Mouse (Mus musculus): ENCODE measurements around the gene Hs2st1. TPM values are rescaled to one million over a fixed set of nuclear protein-coding genes. Genes with fewer than 3 reads are reported as not detected.
A peak's percentile ranks its signal among the peaks of the same experiment; 100 is the strongest.

Hs2st1 gene
- total RNA-seq (2012; rRNA removed): 13.5 and 13.6 TPM in 2 replicates
- polyA plus RNA-seq (2012; ENCODE audit: insufficient read depth in 1 of 2, insufficient read length in 2 of 2, low read depth in 1 of 2, low replicate concordance in 2 of 2, missing spikeins in 1 of 2): 10 to 100 TPM in 1 of 2 experiments, not detected in 1; 16.1 TPM

DNA sequence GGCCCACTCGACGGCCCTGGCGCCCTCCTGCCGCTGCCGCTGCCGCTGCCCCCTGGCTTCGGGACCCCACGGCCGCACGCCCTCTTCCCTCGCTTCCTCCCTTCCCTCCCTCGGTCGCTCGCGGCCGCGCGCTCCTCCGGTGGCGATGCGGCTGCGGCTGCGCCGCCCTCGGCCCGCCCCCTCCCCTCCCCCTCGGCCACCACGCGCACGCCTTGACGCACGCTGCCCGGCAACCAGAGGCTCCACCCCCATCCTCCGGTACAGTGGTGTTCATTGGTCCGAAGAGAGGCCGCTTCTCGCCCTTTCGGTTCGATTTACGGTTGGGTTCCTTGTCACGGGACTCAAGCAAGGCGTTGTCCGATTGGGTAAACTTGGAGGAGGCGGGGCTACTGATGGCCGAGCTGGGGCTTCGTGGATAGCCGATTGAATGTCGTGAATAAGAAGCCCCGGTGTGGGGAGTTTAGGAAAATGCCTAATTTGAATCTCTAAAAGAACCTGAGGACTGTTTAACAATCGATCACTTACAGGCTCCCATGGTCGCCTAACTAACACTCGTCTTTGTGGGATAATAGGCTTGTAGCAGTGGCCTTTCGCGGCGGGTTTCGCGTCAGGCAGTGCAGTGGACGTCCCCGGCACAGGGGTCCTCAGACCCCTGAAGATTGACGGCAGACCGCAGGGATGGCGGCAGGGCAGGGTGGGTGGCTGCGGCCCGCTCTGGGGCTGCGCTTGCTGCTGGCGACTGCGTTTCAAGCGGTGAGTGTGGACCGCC, at the start of gene Hs2st1, which contains the start of gene Selenof:
Gene Hs2st1, minus strand, starts transcription at position 135 of the 769 bp plus-strand sequence.
Gene Selenof, plus strand, starts transcription at position 258 of the 769 bp plus-strand sequence.
- TF ChIP-seq MYB (IDR thresholded peaks at IDR 0.05; ENCODE audit: low read depth, low read length): no peak
- 0 out of 2 replicates have a peak, but pooled peaks have one; percentile 21 for TF ChIP-seq MEF2A (IDR thresholded peaks at IDR 0.05; ENCODE audit: extremely low read depth, insufficient replicate concordance, low read depth, low read length, poor library complexity, severe bottlenecking)
- TF ChIP-seq SIN3A (IDR thresholded peaks at IDR 0.05; ENCODE audit: low read length): peak; percentile 46
- peak; percentile 90 to 97 for TF ChIP-seq POLR2A (IDR thresholded peaks at IDR 0.05; ENCODE audit: control insufficient read depth in 1 of 2, insufficient read depth in 1 of 2, low read depth in 1 of 2, low read length in 2 of 2, poor library complexity in 1 of 2)
- no peak; a peak in 1 of 4 replicates for TF ChIP-seq EP300 (IDR thresholded peaks at IDR 0.05; ENCODE audit: low read depth in 1 of 2, low read length in 2 of 2)
- TF ChIP-seq RCOR1 (IDR thresholded peaks at IDR 0.05; ENCODE audit: low read depth, low read length): no peak
- no peak for TF ChIP-seq GATA1 (IDR thresholded peaks at IDR 0.05; ENCODE audit: low read depth, low read length)
- TF ChIP-seq NELFE (IDR thresholded peaks at IDR 0.05; ENCODE audit: low read depth, low read length): peak; percentile 98
- peak; percentile 87 for TF ChIP-seq TBP (IDR thresholded peaks at IDR 0.05; ENCODE audit: low read depth, low read length)
- TF ChIP-seq HCFC1 (IDR thresholded peaks at IDR 0.05; ENCODE audit: low read depth, low read length): peak; percentile 87
- TF ChIP-seq KAT2A (conservative IDR thresholded peaks at IDR 0.05; ENCODE audit: low read depth, low read length): peak; percentile 54; the same call in 1 of the 2 replicates
- TF ChIP-seq GABPA (IDR thresholded peaks at IDR 0.05; ENCODE audit: low read depth, low read length): 0 out of 2 replicates have a peak, but pooled peaks have one; percentile 18
- TF ChIP-seq NRF1 (IDR thresholded peaks at IDR 0.05; ENCODE audit: insufficient read depth, low read depth, low read length, poor library complexity, severe bottlenecking): peak; percentile 82
- TF ChIP-seq SMC3 (IDR thresholded peaks at IDR 0.05; ENCODE audit: low read depth, low read length): no peak
- TF ChIP-seq USF2 (IDR thresholded peaks at IDR 0.05; ENCODE audit: borderline replicate concordance in 1 of 2, insufficient read depth in 1 of 2, low read depth in 1 of 2, low read length in 2 of 2): 0 out of 4 replicates have a peak, but pooled peaks of 1 of the 2 experiments have one; percentile 20
- TF ChIP-seq MAX (IDR thresholded peaks at IDR 0.05; ENCODE audit: low read length): peak; percentile 100
- 0 out of 2 replicates have a peak, but pooled peaks have one; percentile 3 for TF ChIP-seq ETS1 (IDR thresholded peaks at IDR 0.05; ENCODE audit: low read depth, low read length)
- TF ChIP-seq ZMIZ1 (IDR thresholded peaks at IDR 0.05; ENCODE audit: low read depth, low read length): peak; percentile 90
- no peak for TF ChIP-seq ZKSCAN1 (IDR thresholded peaks at IDR 0.05; ENCODE audit: low read depth, low read length)
- no peak; the same call in 1 of the 2 replicates for TF ChIP-seq E2F4 (IDR thresholded peaks at IDR 0.05; ENCODE audit: borderline replicate concordance, low read depth, low read length)
- peak; percentile 88; the same call in 1 of the 2 replicates for TF ChIP-seq MAZ (IDR thresholded peaks at IDR 0.05; ENCODE audit: low read depth, low read length)
- peak; percentile 47; the same call in 1 of the 2 replicates for TF ChIP-seq ELF1 (IDR thresholded peaks at IDR 0.05; ENCODE audit: low read depth, low read length)
- peak; percentile 55 for TF ChIP-seq MXI1 (IDR thresholded peaks at IDR 0.05; ENCODE audit: low read depth, low read length)
- TF ChIP-seq USF1 (IDR thresholded peaks at IDR 0.05; ENCODE audit: low read depth, low read length): peak; percentile 92
- TF ChIP-seq MAFK (IDR thresholded peaks at IDR 0.05; ENCODE audit: borderline replicate concordance, low read depth, low read length): no peak
- TF ChIP-seq POLR2AphosphoS5 (IDR thresholded peaks at IDR 0.05; ENCODE audit: borderline replicate concordance, low read depth, low read length): no peak
- TF ChIP-seq TCF12 (IDR thresholded peaks at IDR 0.05; ENCODE audit: low read depth, low read length): peak; percentile 75
- TF ChIP-seq POLR2AphosphoS2 (IDR thresholded peaks at IDR 0.05; ENCODE audit: low read length): peak; percentile 92
- TF ChIP-seq MYC (IDR thresholded peaks at IDR 0.05; ENCODE audit: low read depth, low read length): 0 out of 2 replicates have a peak, but pooled peaks have one; percentile 21
- TF ChIP-seq CHD2 (IDR thresholded peaks at IDR 0.05; ENCODE audit: low read length): peak; percentile 14; the same call in 1 of the 2 replicates
- peak; percentile 77 for TF ChIP-seq BHLHE40 (IDR thresholded peaks at IDR 0.05; ENCODE audit: borderline replicate concordance, low read depth, low read length)
- no peak for TF ChIP-seq ZC3H11A (IDR thresholded peaks at IDR 0.05; ENCODE audit: low read depth, low read length)
- no peak for TF ChIP-seq TAL1 (IDR thresholded peaks at IDR 0.05; ENCODE audit: low read length)
- Histone ChIP-seq H3K4me3 (ENCODE audit: control insufficient read depth in 1 of 2, insufficient read depth in 1 of 2, low read depth in 2 of 2, low read length in 2 of 2) (peak within 1 kb of the TSS; percentile 76 to 94), H3K79me2 (ENCODE audit: control insufficient read depth, insufficient read depth, low read length, poor library complexity) (peaks cover 72% of the 10 kb centered on the region), H3K27ac (ENCODE audit: control insufficient read depth, low read depth, low read length) (peak within 1 kb of the TSS; percentile 94), H3K27me3 (ENCODE audit: control insufficient read depth in 1 of 2, insufficient read depth in 2 of 2, low read length in 2 of 2) (no peaks in the 10 kb centered on the region), H3K4me1 (ENCODE audit: control insufficient read depth in 1 of 2, insufficient read depth in 2 of 2, low read length in 2 of 2) (peaks cover 0 to 8% of the 10 kb centered on the region in 2 experiments; a peak in 3 of 4 replicates), H3K9ac (ENCODE audit: control insufficient read depth, low read depth, low read length, poor library complexity, severe bottlenecking) (peak within 1 kb of the TSS; percentile 80), H3K9me3 (replicated peaks; ENCODE audit: insufficient read depth, low read length) (no peaks in the 10 kb centered on the region), H3K36me3 (ENCODE audit: control insufficient read depth in 1 of 2, insufficient read depth in 2 of 2, low read length in 2 of 2) (peaks cover 1 to 26% of the 10 kb centered on the region in 2 experiments; a peak in 3 of 4 replicates)
- DNase-seq (ENCODE audit: low read depth, low spot score): peak; percentile 100

All from MEL (cell line).